17 mouse cellular contexts compared by ENCODE assay signal in genomic region chr17:17583896-17584295, GRCm38 (mm10). TPM values are rescaled to one million over a fixed set of nuclear protein-coding genes. Genes with fewer than 3 reads are reported as not detected.
DNase-seq lines count a peak whose midpoint lies in the region; ATAC-seq and TF ChIP-seq lines count a peak whose summit lies in the region.
"Had no signal": no experiment of that assay in that cellular context is flagged by ENCODE, and none has a peak within 500 bp of the region (broad histone marks: within the 10 kb centered on the region; RNA-seq: fewer than 3 reads in every experiment).

No protein-coding gene starts in this region.

- no peak overlapping the region for H3K4me3 ChIP-seq in stomach, postnatal 0 days (ENCODE audit: low read depth, low read length)
- H3K4me3 ChIP-seq: embryonic facial prominence, embryonic 12.5 days; forebrain, embryonic 10.5 days; heart, embryonic 15.5 days; hindbrain, embryonic 13.5 days; limb, embryonic 10.5 days had no signal

- no peak for TF ChIP-seq EP300 in stomach, postnatal 0 days (optimal IDR thresholded peaks at IDR 0.05)

- no peak overlapping the region for H3K27ac ChIP-seq in stomach, postnatal 0 days (replicated peaks)
- H3K27ac ChIP-seq: embryonic facial prominence, embryonic 12.5 days; forebrain, embryonic 10.5 days; heart, embryonic 15.5 days; hindbrain, embryonic 13.5 days; limb, embryonic 10.5 days had no signal

- 48% methylated on average over 2 of the region's 2 CpGs for WGBS in stomach, postnatal 0 days

- DNase-seq in embryo, embryonic 10 days (ENCODE audit: low spot score) = peak; percentile 17
- no peak for DNase-seq in embryo, embryonic 11 days
- DNase-seq in lung, postnatal 36 days = peak; percentile 22
- DNase-seq in lung, adult 18-20 months = no peak
- no peak for DNase-seq in stomach, postnatal 0 days (ENCODE audit: low spot score)
- no peak for DNase-seq in cerebellum, postnatal 4 days (ENCODE audit: low spot score in 2 of 2)
- no peak for DNase-seq in kidney, postnatal 4 days
- DNase-seq: cerebellum, adult 9-11 months; kidney, adult 8-10 months; lung, embryonic 14.5 days; thymus, postnatal 36 days had no signal

- H3K9me3 ChIP-seq in stomach, postnatal 0 days (ENCODE audit: control insufficient read depth, low read length) = no peaks in the 10 kb centered on the region
- H3K9me3 ChIP-seq: embryonic facial prominence, embryonic 12.5 days; forebrain, embryonic 10.5 days; heart, embryonic 15.5 days; hindbrain, embryonic 13.5 days; limb, embryonic 10.5 days had no signal

- H3K4me1 ChIP-seq in stomach, postnatal 0 days (replicated peaks; ENCODE audit: control insufficient read depth, insufficient read depth) = no peaks in the 10 kb centered on the region
- H3K4me1 ChIP-seq: embryonic facial prominence, embryonic 12.5 days; forebrain, embryonic 10.5 days; hindbrain, embryonic 13.5 days; limb, embryonic 10.5 days had no signal

- 0 out of 2 replicates have a peak, but pooled peaks have one; percentile 32 for ATAC-seq in erythroid progenitor cell, adult 5-6 weeks (replicated peaks; ENCODE audit: low FRiP score, poor library complexity, severe bottlenecking)
- no peak for ATAC-seq in stomach, postnatal 0 days (ENCODE audit: low FRiP score, low TSS enrichment)

- no peak overlapping the region for H3K4me2 ChIP-seq in stomach, postnatal 0 days (replicated peaks; ENCODE audit: low read depth)
- H3K4me2 ChIP-seq: embryonic facial prominence, embryonic 12.5 days; heart, embryonic 15.5 days; hindbrain, embryonic 13.5 days; lung, embryonic 14.5 days had no signal

- H3K9ac ChIP-seq in stomach, postnatal 0 days (ENCODE audit: low read length) = no peak overlapping the region
- H3K9ac ChIP-seq: embryonic facial prominence, embryonic 12.5 days; heart, embryonic 15.5 days; hindbrain, embryonic 13.5 days; lung, embryonic 14.5 days had no signal

- H3K27me3 ChIP-seq in stomach, postnatal 0 days (ENCODE audit: control insufficient read depth, insufficient read depth, low read length) = no peaks in the 10 kb centered on the region
- H3K27me3 ChIP-seq: embryonic facial prominence, embryonic 12.5 days; heart, embryonic 15.5 days; hindbrain, embryonic 13.5 days had no signal

- H3K36me3 ChIP-seq in stomach, postnatal 0 days (ENCODE audit: control insufficient read depth, insufficient read depth, low read length) = 0 out of 2 replicates have a peak, but pooled peaks cover 2% of the 10 kb centered on the region
- H3K36me3 ChIP-seq: embryonic facial prominence, embryonic 12.5 days; heart, embryonic 15.5 days had no signal

- TF ChIP-seq CTCF in stomach, postnatal 0 days (IDR thresholded peaks at IDR 0.05; ENCODE audit: low read depth) = peak; percentile 13; the same call in 1 of the 2 replicates

RNA-seq across cellular contexts. Expression of gene Lnpep, which starts 41.0 kb away (rescaled TPM):
- 45.0 and 50.7 TPM in 2 replicates for total RNA-seq in erythroid progenitor cell, adult 5-6 weeks (2015; ENCODE audit: low replicate concordance)
- 36.1 TPM in 2 replicates for total RNA-seq in erythroid progenitor cell, adult 5-6 weeks (2017; ENCODE audit: low replicate concordance)
- polyA plus RNA-seq in stomach, postnatal 0 days (2015; fragmentation: Nextera tagmentation; extraction: Ambion mirVana) = 4.8 and 5.0 TPM in 2 replicates

Comparison
In these comparisons a context has a peak if more than half of its experiments do, and no peak if none do; other contexts are left out.
1. DNase-seq: peak in embryo, embryonic 10 days (single experiment) and lung, postnatal 36 days (single experiment); none in embryo, embryonic 11 days (single experiment), lung, adult 18-20 months (0 of 2), stomach, postnatal 0 days (single experiment), cerebellum, postnatal 4 days (0 of 2) and kidney, postnatal 4 days (0 of 2).